Mouse (Mus musculus): ENCODE results near the gene Ccdc27.

Ccdc27 gene

GRCm38 (mm10) chr4:154011646-154012089 lies 30.8 kb downstream of the Ccdc27 start, which contains the start of gene Lrrc47:
Gene Lrrc47 (plus strand): TSS chr4:154011731.
- ChIA-PET POLR2A (interaction anchor here (0.6 to 3.5 kb wide), 27 partner anchors 8 to 413 kb away, joined by 3 to 14 read pairs (median 4); partner anchors contain the start of genes Cep104 (in 3 of the 4), Dffb (in 3 of the 4), A430005L14Rik (in 2 of the 4) and Smim1 (in 2 of the 4)), CTCF (interaction anchor here in 3 of 4 experiments (0.8 to 1.9 kb wide), 10 partner anchors 8 to 317 kb away, joined by 3 to 8 read pairs (median 4); partner anchors contain the start of gene Smim1 (in 2 of the 3))

- ChIA-PET POLR2A (interaction anchor here (0.6 to 3.5 kb wide), 26 partner anchors 9 to 412 kb away, joined by 3 to 14 read pairs (median 4); partner anchors contain the start of genes Cep104 (in 3 of the 4), Dffb (in 3 of the 4), A430005L14Rik (in 2 of the 4) and Smim1 (in 2 of the 4)), CTCF (interaction anchor here in 3 of 4 experiments (0.8 to 1.9 kb wide), 11 partner anchors 8 to 318 kb away, joined by 3 to 8 read pairs (median 4); partner anchors contain the start of gene Smim1 (in 2 of the 3))
These were observed 31.4 kb downstream of the Ccdc27 start for GRCm38 (mm10) chr4:154010907-154011645.

GRCm38 (mm10) chr4:154007759-154008158 lies 34.7 kb downstream of the Ccdc27 start:
- POLR2A ChIA-PET: no interaction called here
- CTCF ChIA-PET: no interaction called here

- CTCF ChIA-PET: interaction anchor here in 3 of 4 experiments (0.6 to 1.2 kb wide), 3 partner anchors 13 to 177 kb away, joined by 3 read pairs; no protein-coding TSS in a partner anchor
- POLR2A ChIA-PET: interaction anchor here in 1 of 4 experiments (0.9 kb wide), 1 partner anchor 14 kb away, joined by 3 read pairs; no protein-coding TSS in a partner anchor
These were observed 36.2 kb downstream of the Ccdc27 start for GRCm38 (mm10) chr4:154006264-154006663.

GRCm38 (mm10) chr4:154005488-154005887 lies 37.0 kb downstream of the Ccdc27 start:
- ChIA-PET CTCF (interaction anchor here in 2 of 4 experiments (0.6 to 1.2 kb wide), 2 partner anchors 14 to 176 kb away, joined by 3 read pairs; no protein-coding TSS in a partner anchor), POLR2A (no interaction called here)

- POLR2A ChIA-PET: interaction anchor here in 3 of 4 experiments (0.6 to 1.9 kb wide), 12 partner anchors 10 to 88 kb away, joined by 3 to 10 read pairs (median 3); partner anchors contain the start of genes Lrrc47 (in 2 of the 3), A430005L14Rik (in 1 of the 3), Cep104 (in 1 of the 3) and Dffb (in 1 of the 3)
- CTCF ChIA-PET: interaction anchor here (0.6 to 0.8 kb wide), 5 partner anchors 26 to 612 kb away, joined by 3 to 5 read pairs (median 4); no protein-coding TSS in a partner anchor
These were observed 49.0 kb downstream of the Ccdc27 start for GRCm38 (mm10) chr4:153993505-153993904.

GRCm38 (mm10) chr4:153992715-153993114 lies 49.8 kb downstream of the Ccdc27 start:
- ChIA-PET CTCF (interaction anchor here in 1 of 4 experiments (0.8 to 1.2 kb wide), 2 partner anchors 27 to 33 kb away, joined by 4 read pairs; partner anchors contain the start of gene Smim1), POLR2A (interaction anchor here in 3 of 4 experiments (0.7 to 1.9 kb wide), 15 partner anchors 9 to 89 kb away, joined by 3 to 10 read pairs (median 3); partner anchors contain the start of genes A430005L14Rik (in 2 of the 3), Cep104 (in 1 of the 3) and Dffb (in 1 of the 3))

- POLR2A ChIA-PET: interaction anchor here in 2 of 4 experiments (1.0 to 1.3 kb wide), 4 partner anchors 9 to 46 kb away, joined by 3 to 5 read pairs (median 3); partner anchors contain the start of genes A430005L14Rik (in 1 of the 2) and Smim1 (in 1 of the 2)
- CTCF ChIA-PET: interaction anchor here in 2 of 4 experiments (0.5 to 1.2 kb wide), 3 partner anchors 9 to 113 kb away, joined by 3 to 6 read pairs (median 5); no protein-coding TSS in a partner anchor
These were observed 62.0 kb downstream of the Ccdc27 start for GRCm38 (mm10) chr4:153980470-153980869.

GRCm38 (mm10) chr4:153979243-153979642 lies 63.2 kb downstream of the Ccdc27 start:
- ChIA-PET CTCF (interaction anchor here in 1 of 4 experiments (0.6 kb wide), 1 partner anchor 1434 kb away, joined by 3 read pairs; no protein-coding TSS in a partner anchor), POLR2A (no interaction called here)
